Mouse (Mus musculus): ENCODE results near the gene Ccdc106. TPM values are rescaled to one million over a fixed set of nuclear protein-coding genes. Genes with fewer than 3 reads are reported as not detected.

Gene Ccdc106
- polyA plus RNA-seq, 1 experiment, result 0.64 TPM

DNA sequence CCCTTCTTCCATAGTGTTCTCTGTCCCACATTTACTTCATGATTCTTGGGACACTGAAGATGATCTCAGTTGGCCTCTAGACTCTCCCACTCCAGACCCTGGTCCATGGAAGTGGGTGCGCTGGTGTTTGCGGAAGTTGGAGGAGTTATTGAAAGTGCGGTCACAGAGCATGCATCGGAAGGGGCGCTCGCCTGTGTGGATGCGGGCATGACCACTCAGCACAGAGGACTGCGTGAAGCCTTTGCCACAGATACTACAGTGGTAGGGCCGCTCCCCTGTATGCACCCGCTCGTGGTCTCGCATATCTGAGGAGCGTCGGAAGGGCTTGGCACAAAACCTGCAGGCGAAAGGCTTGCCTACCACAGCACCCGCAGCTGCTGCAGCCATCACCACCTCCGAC lies 15.3 kb downstream of the Ccdc106 start:
- TF ChIP-seq GATA1 (IDR thresholded peaks at IDR 0.05; ENCODE audit: low read length), result no peak

DNA sequence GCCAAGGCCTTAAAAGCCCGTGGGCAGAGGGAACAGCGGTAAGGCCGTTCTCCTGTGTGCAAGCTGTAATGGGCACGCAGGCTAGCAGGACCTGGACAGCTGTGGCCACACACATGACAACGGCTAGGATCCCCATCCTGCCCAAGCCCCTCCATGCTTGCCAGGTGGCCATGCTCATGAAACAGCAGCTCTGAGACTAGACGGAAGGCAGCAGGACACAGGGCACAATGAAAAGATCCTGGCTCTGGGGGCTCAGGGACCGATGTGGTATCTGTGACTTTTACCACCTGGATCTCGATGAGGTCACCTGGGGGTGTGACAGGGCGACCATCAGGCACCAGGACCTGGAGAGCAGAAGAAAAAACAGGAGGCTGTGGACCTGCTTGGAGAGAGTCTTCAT lies 15.8 kb downstream of the Ccdc106 start:
- TF ChIP-seq GATA1 (IDR thresholded peaks at IDR 0.05; ENCODE audit: low read length), result no peak

GRCm38 (mm10) chr7:5037026-5037425 lies 16.7 kb downstream of the Ccdc106 start:
- no peak for TF ChIP-seq GATA1 (IDR thresholded peaks at IDR 0.05; ENCODE audit: low read length)

DNA sequence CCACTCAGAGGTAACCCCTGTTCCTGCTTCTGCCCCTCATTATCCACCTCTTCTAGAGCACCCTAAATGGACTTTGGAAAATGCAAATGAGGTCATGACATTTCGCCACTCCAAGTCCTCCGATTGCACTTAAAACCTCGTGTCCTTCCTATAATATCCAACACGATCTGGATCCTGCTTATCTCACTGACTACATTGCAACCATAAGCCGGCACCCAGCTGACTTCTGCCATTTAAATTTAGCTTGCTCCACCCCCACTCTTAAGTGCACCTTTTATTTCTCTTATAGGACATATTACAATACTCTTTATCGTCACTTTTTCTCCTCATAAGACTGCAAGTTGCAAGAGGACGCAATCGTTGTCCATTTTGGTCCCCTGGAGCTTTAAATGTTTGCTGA lies 17.1 kb downstream of the Ccdc106 start:
- TF ChIP-seq GATA1 (IDR thresholded peaks at IDR 0.05; ENCODE audit: low read length), result no peak

DNA sequence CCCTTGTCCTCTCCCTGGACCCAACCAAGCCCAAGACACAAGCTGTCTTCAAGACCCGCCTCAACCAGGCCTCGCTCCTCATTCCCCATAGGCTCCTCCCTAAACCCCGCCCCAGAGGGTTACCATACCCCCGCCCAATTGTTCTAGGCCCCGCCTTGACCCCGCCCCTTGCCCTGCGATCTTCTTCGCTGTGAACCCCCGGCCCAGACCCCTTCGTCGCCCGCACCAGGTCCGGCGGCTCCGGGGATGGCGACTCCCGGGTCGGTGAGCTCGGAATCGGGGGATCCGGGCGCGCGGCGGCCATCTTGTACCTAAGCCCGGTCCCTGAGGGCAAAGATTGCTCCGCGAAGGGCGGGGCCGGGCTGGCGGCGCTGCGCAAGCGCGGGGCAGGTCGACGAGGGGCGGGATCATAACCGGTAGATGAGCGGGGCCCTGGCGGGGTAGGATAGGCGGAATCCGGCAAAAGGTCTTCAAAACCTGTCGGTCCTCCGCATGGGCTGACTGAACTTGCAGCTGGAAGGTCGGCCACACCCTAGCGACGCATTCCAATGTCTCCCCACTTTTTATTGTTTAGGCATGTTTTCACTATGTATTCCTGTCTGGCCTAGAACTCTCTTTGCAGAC lies 17.9 kb downstream of the Ccdc106 start, which contains the start of gene Zfp784:
Zfp784 (minus strand) TSS at position 338 of the 624 bp plus-strand sequence.
- no peak for TF ChIP-seq GATA1 (IDR thresholded peaks at IDR 0.05; ENCODE audit: low read length)

GRCm38 (mm10) chr7:5038940-5039339 lies 18.6 kb downstream of the Ccdc106 start:
- no peak for TF ChIP-seq GATA1 (IDR thresholded peaks at IDR 0.05; ENCODE audit: low read length)

GRCm38 (mm10) chr7:5044981-5045380 lies 24.6 kb downstream of the Ccdc106 start:
- TF ChIP-seq GATA1 (IDR thresholded peaks at IDR 0.05; ENCODE audit: low read length), result no peak

GRCm38 (mm10) chr7:5046112-5046511 lies 25.8 kb downstream of the Ccdc106 start:
- TF ChIP-seq GATA1 (IDR thresholded peaks at IDR 0.05; ENCODE audit: low read length), result no peak

- no peak for TF ChIP-seq GATA1 (IDR thresholded peaks at IDR 0.05; ENCODE audit: low read length)
Measured at GRCm38 (mm10) chr7:5047313-5047712, 27.0 kb downstream of the Ccdc106 start.

GRCm38 (mm10) chr7:5051193-5052192 lies 31.1 kb downstream of the Ccdc106 start, which contains the start of gene Zfp580:
Gene Zfp580 (plus strand): TSS chr7:5051538.
- no peak for TF ChIP-seq GATA1 (IDR thresholded peaks at IDR 0.05; ENCODE audit: low read length)

DNA sequence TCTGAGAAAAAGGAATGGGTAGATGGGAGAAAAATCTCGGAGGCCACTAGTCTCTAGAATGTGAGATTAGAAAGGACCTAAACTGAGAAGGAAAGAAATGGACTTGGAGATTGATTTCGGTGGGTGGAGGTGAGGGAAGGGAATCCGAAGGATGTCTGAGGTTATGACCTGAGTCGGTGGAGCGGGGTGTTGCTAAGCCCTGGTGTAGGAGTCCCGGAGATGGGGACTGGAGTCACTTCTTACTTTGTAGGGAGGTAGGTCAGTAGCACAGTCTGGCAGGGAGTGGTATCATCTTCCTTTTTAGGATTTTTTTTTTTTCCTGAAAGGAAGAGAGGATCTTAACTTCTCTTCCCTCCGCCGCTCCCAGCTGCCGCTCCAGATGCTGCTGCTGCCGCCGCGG lies 32.1 kb downstream of the Ccdc106 start:
- no peak for TF ChIP-seq GATA1 (IDR thresholded peaks at IDR 0.05; ENCODE audit: low read length)

DNA sequence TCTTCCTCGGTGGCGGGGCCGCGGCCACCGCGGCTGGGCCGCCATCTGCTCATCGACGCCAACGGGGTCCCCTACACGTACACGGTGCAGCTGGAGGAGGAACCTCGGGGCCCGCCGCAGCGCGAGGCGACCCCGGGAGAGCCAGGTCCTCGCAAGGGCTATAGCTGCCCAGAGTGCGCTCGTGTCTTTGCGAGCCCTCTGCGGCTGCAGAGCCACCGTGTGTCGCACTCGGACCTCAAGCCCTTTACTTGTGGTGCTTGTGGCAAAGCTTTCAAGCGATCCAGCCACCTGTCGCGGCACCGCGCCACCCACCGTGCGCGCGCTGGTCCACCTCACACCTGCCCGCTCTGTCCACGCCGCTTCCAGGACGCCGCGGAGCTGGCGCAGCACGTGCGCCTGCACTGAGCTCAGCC lies 32.6 kb downstream of the Ccdc106 start:
- TF ChIP-seq GATA1 (IDR thresholded peaks at IDR 0.05; ENCODE audit: low read length), result no peak

- TF ChIP-seq GATA1 (IDR thresholded peaks at IDR 0.05; ENCODE audit: low read length), result no peak
Measured at GRCm38 (mm10) chr7:5053456-5054179, 33.3 kb downstream of the Ccdc106 start.

GRCm38 (mm10) chr7:5056651-5057263 lies 36.4 kb downstream of the Ccdc106 start:
- TF ChIP-seq GATA1 (IDR thresholded peaks at IDR 0.05; ENCODE audit: low read length), result no peak

- TF ChIP-seq GATA1 (IDR thresholded peaks at IDR 0.05; ENCODE audit: low read length), result no peak
Measured at GRCm38 (mm10) chr7:5057381-5057780, 37.0 kb downstream of the Ccdc106 start.

Measured in G1E-ER4 (cell line).